Mouse (Mus musculus) mouse trophoblast stem cell (cell line): Measurements from ENCODE around the gene Shcbp1l.
"Not testable (repeated sequence)": the region's sequence is repeated elsewhere in the genome, so short reads cannot be mapped to it uniquely, and the experiment has no call there.

Experiments
- in situ Hi-C, 2 experiments: fragments of 300-500 bp; cut with MseI, MboI; formaldehyde crosslinking; loops; 2 replicates in 1 of 2; 3 replicates in 1 of 2; pipeline ENCODE4 v1.15.1; 2025

The Shcbp1l gene

DNA sequence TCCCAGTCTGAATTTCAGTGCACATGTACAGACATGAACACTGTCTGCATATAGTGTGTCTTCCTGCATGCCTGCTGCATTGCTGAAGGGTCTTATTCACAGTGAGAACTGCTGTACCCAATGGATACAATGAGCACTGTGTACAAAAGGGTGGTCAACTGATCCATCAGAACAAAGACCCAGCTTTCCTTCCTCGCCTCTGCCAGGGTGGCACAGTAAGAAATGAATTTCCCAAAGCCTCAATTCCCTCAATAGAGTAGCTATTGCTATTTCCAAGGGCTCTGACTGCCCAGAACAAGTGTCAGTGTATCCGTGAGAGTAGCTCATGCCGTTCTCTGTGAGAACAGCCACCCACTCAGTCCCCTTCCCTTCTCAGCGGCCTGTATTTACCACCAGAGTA lies 7.2 kb upstream of the Shcbp1l start:
- in situ Hi-C loops = not testable (repeated sequence)

DNA sequence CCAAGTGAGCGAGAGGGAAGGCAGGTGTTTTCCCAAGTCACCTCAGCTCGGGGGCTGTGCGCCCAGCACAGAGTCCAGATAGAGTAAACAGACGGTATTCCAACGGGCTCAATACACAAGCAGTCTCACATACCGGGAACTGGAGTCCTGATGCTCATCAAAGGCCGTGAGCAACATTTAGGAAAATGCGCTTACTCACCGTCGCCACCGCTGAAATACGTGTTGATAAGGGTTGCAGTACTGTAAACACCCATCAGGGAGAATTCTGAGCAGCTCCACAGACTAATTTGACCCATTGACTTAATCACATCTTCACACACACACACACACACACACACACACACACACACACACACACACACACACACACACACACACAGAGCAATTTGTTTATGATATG lies 691 bp upstream of the Shcbp1l start:
- in situ Hi-C loops = no loop called here

DNA sequence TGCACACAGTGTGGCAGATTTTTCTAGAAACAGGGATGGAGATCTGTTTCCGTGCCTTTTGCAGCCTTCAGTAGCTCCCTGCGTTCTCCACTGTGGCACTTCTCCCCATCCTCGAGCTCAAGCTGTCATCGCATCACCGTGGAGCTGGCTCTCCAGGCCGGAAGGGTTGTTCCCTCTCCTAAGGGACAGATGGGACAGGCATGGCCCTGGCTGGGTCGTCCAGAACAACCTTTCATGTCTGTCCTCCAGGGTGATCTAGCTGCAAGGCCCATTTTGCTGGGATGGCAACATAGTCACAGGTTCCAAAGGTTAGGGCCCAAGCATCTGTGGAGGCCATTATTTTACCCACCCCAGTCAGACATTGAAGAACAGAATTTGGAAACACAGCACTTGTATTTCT lies 6.2 kb downstream of the Shcbp1l start:
- in situ Hi-C loops = no loop called here

DNA sequence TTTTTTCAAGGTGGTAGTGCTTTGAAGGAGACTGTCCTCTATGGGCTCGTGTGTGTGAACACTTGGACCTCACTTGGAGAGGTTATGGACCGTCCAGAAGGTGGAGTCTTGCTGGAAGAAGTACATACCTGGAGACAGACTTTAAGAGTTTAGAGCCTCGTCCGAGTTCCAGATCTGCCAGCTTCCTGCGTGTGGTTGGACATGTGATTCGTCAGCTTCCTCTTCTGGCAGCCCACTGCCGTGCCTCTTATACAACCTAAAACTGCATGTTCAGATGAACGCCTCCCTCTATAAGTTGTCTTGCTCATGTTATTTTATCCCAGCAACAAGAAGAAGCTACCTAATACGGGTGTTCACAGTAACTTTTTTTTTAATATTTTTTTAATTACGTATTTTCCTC lies 6.7 kb downstream of the Shcbp1l start:
- in situ Hi-C loops = no loop called here

DNA sequence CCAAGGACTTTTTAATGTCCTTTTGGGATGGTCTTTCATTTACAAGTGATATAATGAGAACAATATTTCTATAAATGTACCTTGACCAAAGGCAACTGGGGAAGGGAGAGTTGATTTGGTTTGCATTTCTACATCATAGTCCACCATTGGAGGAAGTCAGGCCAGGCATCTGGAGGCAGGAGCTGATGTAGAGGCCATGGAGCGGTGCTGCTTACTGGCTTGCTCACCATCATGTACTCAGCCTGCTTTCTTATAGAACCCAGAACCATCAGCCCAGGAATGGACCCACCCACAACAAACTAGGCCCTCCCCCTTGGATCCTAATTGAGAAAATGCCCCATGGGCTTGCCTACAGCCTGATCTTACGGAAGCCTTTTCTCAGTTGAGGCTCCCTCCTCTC lies 7.4 kb downstream of the Shcbp1l start:
- in situ Hi-C loops = no loop called here

DNA sequence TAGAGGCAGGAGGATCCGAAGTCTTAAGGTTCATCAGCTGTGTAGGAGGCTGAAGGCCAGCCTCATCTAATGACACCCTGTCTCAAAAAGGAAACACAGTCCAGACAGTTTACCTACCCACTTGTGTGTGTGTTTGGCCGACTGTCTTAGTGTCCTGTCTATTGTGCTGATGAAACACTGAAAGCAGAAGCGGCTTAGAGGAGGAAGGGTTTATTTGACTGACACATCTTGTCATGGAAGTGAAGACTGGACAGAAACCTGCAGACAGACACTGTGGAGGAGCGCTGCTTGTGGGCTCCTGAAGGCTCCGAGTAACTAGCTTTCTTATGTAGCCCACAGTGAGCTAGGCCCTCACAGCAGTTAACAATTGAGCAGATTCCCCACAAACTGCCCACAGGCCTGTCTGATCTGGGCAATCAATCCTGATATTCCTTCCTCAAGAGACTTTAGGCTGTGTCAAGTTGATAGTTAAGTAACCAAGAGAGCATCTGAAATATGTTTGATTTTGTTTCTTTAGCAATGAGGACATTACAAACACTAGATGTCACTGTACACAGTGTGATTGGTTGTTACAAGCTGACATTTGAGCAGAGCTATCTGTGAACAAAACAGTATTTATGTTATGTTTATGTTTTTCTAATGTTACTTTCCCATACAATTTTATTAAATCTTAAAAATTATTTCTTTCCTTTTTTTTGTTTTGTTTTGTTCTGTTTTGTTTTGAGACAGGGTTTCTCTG lies 9.1 kb downstream of the Shcbp1l start:
- in situ Hi-C loops = no loop called here

DNA sequence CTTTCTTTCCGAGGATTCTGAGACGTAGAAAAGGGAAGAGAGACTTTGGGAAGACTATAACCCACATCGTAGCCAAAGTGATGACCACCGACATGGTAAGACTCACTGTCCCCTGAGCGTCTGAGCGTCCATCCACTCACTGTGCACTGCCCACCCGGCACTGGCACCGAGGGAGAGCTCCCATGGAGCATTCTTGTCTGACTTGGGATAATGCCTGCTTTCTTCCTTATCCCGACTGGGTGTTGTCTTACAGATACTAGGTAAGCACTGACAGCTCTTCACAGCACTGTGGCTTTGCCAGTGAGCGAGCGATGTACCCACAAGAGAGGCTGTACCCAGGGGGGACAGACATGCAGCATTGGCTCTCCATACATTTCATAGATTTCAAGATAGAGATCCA lies 12.6 kb downstream of the Shcbp1l start:
- in situ Hi-C loops = no loop called here

DNA sequence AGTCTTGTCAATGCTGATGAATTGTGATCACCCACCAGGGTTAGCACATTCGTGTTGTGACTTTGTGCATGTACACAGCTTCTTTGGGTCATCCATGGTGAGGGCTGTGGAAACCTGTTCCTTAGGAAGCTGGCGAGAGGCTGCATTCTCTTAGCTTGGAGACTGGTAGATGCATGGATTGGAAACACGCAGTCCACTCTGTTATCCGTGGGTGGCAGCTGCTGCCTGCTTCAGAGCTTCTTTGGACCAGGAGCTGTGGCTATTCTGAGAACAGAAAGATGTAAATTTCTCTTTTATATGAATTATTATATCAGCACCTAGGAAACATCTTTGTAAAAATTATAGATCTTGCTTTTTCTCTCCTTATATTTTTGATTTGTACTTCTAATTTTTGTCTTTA lies 15.8 kb downstream of the Shcbp1l start:
- in situ Hi-C loops = no loop called here

DNA sequence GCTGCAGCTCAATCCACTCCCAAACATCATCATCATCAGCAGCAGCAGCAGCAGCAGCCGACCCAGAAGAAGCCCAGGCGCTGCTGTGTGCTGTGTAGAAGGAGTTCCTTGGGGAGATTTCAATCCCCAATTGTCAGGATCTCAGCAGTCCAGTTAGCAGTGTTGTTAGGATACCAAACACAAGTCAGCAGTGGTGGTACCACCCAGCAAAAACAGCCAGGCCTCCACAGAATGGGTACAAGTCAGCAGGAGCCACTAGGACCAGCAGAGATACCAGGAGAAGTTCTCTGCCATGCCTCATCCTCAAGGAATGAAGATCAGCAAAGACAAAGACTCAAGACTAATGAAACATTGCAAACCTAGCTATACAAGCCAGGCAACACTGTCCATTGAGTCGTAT lies 16.7 kb downstream of the Shcbp1l start:
- in situ Hi-C loops = no loop called here

DNA sequence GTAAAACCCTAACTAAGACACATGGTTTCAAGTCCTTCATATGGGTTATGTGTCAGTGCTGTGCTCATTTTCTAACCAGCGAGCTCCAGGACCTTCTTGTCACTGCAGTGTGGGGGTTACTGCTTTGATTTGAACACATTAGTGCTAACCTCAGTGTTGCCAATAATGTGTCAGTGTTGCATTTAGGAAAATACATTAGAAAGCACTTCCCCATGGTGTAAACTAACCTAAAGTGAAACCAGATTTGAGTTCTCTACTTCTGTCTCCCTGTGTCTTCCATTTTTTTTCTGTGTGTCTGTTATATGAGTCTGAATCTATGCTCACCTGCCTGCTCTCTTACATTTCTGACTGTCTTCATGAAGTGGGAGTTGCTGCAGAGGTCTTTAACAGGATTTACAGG lies 18.1 kb downstream of the Shcbp1l start:
- in situ Hi-C loops = no loop called here

DNA sequence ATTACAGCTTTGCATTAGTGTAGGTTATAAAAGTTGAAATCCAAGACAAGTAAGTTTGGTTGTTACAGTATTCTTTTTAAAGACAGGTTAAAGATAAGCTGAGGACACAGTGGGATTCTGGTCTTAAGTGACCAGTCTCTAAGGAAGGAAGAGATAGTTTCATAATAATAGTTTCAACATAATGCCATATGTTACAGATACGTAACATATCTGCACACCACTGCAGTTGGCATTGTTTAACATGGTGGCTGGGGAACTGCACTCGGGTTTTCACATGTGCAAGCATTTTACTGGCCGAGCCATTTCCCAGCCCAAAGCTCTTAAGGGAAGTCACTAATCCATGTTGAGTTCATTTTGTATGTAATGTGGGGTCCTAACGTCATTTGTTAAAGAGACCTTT lies 18.7 kb downstream of the Shcbp1l start:
- in situ Hi-C loops = no loop called here

DNA sequence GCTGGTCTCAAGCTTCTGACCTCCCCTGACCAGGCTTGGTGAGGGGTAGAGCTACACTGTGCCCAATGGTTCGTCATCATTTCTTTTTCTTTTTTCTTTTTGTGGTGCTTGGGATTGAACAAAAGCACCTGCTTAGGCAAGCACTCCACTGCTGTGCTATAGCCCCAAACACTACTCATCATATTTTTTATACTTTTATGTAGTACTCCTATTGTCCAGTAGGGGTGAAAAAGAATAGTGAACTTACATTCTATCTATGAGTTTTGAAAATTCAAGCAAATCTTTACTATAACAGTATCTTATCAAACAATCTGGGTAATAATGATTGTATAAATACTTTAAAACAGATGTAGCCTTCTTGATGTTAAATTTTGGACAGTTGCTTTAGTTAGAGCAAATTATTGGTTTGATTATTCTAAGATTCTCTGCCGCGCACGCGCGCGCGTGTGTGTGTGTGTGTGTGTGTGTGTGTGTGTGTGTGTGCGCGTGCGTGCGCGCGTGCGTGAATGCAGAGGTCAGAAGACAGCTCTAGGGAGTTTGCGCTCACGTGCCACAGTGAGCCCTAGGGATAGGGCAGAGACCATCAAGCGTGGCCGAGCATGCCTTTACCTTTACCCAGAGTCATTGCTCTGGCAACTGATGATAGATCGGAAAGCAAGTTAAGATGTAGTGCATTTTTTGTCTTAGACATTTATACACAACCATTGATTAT lies 21.3 kb downstream of the Shcbp1l start:
- in situ Hi-C loops = no loop called here

DNA sequence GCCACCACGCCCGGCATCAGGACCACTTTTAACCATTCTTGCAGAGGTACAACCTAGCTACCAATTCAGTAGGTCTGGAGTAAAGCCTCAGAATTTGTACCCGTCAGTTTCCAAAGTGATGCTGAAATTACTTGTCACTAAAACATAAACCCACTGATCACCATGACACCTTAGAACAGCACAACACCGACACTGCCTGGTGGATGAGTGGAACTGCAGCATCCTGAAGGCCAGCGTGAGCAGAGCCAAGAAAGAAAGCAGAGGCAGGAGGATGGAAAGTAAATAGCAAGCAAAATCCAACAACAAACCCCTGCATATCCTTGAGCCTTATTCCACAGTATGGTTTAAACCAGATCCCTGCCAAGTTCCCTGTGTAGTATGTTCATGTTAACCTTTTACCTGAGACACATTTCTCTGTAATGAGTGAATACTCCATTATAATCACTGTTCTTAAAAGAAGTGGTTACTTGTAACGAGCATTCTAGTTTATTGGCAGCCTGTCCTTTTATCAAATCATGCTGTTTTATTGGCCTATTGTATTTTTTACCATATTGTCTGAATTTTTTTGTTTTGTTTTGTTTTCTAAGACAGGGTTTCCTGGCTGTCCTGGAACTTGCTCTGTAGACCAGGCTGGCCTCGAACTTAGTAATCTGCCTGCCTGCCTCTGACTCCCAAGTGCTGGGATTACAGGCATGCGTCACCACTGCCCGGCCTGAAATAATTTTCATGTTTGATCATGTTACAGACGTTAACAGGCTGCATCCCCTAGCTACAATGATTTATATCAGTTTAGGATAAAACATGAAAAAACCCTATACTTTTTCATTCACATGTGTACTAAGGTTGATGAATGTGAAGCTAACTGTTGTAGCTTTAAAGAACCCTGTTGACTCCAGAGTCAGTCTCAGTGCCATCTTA lies 26.5 kb downstream of the Shcbp1l start:
- in situ Hi-C loops = no loop called here

DNA sequence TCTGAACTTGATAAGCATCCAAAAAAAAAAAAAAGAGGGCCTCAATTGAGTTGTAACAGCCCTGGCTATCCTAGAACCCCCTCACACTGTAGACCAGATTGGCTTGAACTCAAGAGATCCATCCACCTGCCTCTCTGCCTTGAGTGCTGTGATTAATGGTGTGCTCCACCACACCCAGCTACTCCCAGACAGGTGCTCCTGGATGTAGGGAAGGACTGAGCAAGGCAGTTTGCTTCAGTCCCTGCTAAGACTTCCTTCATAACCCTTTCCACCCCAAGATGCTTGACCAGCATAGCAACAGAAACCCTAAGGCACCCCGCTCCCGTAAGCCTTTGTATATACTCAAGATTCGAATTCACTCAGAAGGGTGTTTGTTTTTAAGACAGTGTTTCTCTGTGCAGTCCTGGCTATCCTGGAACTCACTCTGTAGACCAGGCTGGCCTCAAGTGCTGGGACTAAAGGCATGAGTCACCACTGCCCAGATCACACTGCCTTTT lies 28.2 kb downstream of the Shcbp1l start:
- in situ Hi-C loops = no loop called here

DNA sequence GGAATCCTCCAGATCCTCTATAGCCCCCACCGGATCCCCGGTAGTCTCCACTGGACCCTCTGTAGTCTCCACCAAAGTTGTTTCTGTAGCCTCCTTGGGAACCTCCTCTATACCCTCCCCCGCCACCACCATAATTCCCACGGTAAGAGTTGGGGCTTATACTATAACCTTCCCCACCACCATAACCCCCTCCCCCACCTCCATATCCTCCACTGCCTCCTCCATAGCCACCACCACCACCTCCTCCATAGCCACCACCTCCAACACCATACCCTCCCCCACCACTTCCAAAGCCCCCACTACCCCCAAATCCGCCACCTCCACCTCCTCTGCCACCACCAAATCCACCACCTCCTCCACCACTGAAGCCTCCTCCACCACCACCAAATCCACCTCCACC lies 31.2 kb downstream of the Shcbp1l start:
- in situ Hi-C loops = no loop called here

DNA sequence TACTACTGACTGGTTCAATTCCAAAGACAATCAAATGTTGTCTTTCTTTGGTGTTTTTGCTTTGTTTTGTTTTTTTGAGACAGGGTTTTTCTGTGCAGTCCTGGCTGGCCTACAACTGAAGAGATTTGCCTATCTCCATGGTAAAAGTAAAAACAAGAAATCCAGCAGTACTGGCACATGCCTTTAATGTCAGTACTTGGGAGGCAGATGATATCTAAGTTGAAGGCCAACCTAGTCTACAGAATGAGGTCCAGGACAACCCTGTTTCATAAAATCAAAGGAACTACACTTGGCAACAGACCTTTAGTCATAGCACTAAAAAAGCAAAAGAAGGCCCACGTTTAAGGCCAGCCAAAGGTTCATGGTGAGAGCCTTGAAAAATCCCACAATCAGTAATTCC lies 36.8 kb downstream of the Shcbp1l start:
- in situ Hi-C loops = no loop called here

DNA sequence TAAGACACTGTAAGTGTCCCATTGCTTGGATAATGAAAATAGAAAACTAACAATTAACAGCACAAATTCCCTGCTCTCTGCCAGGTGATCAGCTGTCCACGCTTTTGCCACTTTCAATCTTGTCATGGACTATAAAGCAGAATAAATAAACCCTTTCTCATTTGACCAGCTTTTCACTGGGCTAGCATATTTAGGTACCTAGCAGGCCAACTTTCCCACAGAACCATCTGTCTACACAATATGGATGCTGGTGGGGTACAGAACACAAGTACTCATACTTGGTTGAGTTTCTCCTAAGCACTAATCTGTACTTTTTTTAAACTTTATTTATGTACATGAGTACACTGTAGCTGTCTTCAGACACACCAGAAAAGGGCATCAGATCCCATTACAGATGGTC lies 54.3 kb downstream of the Shcbp1l start:
- in situ Hi-C loops = no loop called here

DNA sequence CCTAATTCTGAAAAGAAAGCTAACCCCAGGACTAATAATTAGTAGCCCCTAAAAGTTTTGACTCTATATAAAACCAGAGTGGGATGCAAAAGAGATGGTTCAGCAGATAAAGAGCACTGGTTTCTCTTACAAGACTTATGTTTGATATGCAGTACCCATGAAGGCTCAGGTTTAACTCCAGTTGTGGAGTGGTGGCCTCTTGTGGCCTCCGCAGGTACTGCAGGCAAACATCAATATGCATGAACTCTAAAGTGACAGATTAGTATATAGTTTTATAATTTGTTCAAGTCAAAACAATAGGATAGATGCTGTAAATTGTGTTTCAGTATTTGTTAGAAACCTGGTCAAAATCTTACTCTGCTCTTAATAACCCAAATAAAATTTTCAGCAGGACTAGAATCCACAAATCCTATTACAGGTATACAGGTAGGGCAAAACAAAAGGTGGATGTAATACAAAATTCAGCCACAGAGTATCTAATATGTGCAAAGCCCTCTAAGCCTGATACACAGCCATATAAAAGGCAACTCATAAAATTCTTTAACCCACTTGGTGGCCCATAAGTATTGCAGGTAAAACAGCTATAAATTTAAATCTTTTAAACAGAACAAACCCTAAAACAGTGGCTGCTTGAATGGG lies 55.5 kb downstream of the Shcbp1l start:
- in situ Hi-C loops = no loop called here

DNA sequence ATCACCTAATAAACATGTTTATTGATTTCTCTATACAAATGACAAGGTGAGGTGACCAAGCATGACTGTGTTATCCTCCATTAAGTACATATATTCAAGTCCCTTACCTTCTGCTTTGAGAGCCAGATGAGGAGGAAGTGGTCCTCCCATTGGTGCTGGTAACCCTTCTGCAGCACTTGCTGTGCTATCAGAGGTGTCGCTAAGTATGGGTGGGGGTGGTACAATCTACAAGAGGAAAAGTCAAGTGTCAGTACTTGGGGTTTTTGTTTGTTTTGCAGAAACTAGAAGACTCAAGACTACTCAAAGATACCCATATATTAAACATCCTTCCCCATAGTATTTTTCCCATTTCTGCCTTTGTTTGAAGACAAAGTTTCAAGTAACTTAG lies 56.1 kb downstream of the Shcbp1l start:
- in situ Hi-C loops = no loop called here

DNA sequence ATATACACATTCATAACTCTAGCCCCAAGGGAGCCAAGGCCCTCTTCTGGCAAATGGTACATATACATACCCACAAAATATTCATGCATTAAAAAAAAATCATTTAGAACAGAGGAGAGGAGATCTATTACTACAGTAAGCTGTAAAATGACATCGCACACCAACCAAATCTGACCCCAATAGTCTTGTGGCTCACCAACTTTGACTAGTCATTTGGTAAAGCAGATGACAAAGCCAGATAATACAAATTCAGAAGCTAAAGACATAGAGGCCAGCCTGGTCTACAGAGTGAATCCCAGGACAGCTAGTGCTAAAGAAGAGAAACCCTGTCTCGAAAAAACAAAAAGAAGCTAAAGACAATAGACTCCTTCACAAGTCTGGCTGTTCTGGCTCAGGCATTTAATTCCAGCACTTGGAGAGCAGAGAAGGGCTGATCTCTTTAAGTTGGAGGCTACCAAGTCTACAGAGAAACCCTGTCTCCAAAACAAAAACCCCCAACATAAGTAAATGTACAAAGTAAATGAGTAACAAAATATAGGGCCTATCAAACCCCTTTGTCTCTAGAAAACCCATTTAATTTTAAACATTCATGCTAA lies 60.3 kb downstream of the Shcbp1l start:
- in situ Hi-C loops = no loop called here

DNA sequence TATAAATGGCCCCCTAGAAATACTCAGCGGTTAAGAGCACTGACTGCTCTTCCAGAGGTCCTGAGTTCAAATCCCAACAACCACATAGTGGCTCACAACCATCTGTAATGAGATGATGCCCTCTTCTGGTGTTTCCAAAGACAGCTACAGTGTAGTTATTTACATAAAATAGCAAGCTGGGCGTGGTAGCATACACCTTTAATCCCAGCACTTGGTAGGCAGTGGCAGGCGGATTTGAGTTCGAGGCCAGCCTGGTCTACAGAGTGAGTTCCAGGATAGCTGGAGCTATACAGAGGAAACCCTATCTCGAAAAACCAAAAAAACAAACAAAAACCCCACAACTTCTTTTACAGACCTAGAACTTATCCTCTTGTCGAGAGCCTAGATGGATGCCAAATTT lies 61.2 kb downstream of the Shcbp1l start:
- in situ Hi-C loops = not testable (repeated sequence)
